Mouse (Mus musculus) forebrain, embryonic 14.5 days (tissue): ENCODE data around the gene Sec61a1. TPM values are rescaled to one million over a fixed set of nuclear protein-coding genes. Genes with fewer than 3 reads are reported as not detected.

Source experiments
- ATAC-seq: fragments of 200-750 bp; cut with Nextera tagmentation; 2 replicates; pipeline ENCODE4 v1.8.0; 2017; ENCODE audit warnings: mild to moderate bottlenecking, moderate library complexity
- DNase-seq: peaks from one replicate; pipeline ENCODE4 v3.0.0-alpha.2; 2015; ENCODE audit warnings: low spot score
- H3K27ac ChIP-seq: fragments of 300-500 bp; sonication (generic); 2 replicates; pipeline ENCODE4 v1.5.1; 2014; ENCODE audit warnings: low read depth, mild to moderate bottlenecking, control low read depth, low read length, moderate library complexity
- H3K27me3 ChIP-seq: fragments of 300-500 bp; sonication (generic); replicated peaks from 2 replicates; pipeline ENCODE4 v1.6.1; 2014; ENCODE audit warnings: low read length, control low read depth, mixed read lengths; ENCODE audit not compliant: control insufficient read depth, insufficient read depth
- H3K36me3 ChIP-seq: fragments of 300-500 bp; sonication (generic); 2 replicates; pipeline ENCODE4 v1.6.1; 2014; ENCODE audit warnings: low read length, control low read depth; ENCODE audit not compliant: control insufficient read depth, insufficient read depth
- H3K4me1 ChIP-seq: fragments of 300-500 bp; sonication (generic); 2 replicates; pipeline ENCODE4 v1.6.1; 2014; ENCODE audit warnings: antibody characterized with exemption, low read length, control low read depth; ENCODE audit not compliant: control insufficient read depth, insufficient read depth
- H3K4me2 ChIP-seq: fragments of 300-500 bp; sonication (generic); 2 replicates; pipeline ENCODE4 v1.6.1; 2014; ENCODE audit warnings: mild to moderate bottlenecking, control low read depth, low read length
- H3K4me3 ChIP-seq: fragments of 300-500 bp; sonication (generic); 2 replicates; pipeline ENCODE4 v1.5.1; 2014; ENCODE audit warnings: low read depth, low read length, control low read depth
- H3K9ac ChIP-seq: fragments of 300-500 bp; sonication (generic); 2 replicates; pipeline ENCODE4 v1.6.1; 2014; ENCODE audit warnings: mild to moderate bottlenecking, low read length, control low read depth, moderate library complexity
- H3K9me3 ChIP-seq: fragments of 300-500 bp; sonication (generic); replicated peaks from 2 replicates; pipeline ENCODE4 v1.6.1; 2016; ENCODE audit warnings: low read length, control low read depth, mixed read lengths; ENCODE audit not compliant: control insufficient read depth
- WGBS: fragments of 180-500 bp; shearing (Covaris S2); extraction: QIAGEN DNeasy Blood & Tissue Kit; methylation state at CpG from one replicate; pipeline ENCODE4 v1.1.7; 2014; 5-methylcytosine and 5-hydroxymethylcytosine counted together
- polyA plus RNA-seq: library from polyadenylated mRNA; unstranded; fragments of >200 nt; fragmentation: Nextera tagmentation; extraction: Ambion mirVana; gene quantifications from 2 replicates; pipeline ENCODE4 v1.2.1, GENCODE M21; 2014

Sec61a1 gene
- polyA plus RNA-seq, 1 experiment from 2014 or later, result 131 TPM

DNA sequence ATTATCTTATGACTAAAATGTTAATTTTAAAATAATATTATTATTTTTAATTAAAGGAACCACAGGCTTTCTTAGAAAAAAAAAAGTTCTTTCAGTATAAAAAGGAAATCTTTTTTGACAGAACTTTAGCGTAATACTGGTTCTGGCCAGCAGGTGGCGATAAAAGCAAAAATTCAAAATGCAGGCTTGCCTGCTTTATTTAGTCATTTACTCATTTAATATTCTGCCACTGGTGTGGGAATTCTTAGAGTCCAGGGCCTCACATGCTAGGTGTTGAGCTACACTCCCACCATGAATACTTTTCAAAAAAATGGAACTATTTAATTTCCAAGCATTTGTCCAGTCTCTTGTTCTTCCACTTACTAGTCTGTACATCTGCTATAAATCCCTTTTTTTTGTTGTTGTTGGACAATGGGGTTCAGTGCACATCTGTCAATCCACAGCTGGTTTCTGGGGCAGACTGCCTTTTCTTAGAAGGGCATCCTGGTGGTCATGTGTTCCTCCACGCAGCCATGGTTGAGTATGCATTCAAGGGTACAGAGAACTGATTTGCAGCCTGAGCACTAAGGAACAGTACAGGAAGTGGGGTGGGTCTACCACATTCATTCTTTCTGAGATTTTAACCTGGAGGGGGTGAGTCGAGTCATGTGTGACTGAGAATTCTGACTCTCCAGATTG is 30.6 kb upstream of the Sec61a1 start:
- peak; percentile 52; the same call in 1 of the 2 replicates for ATAC-seq
- no peaks in the 10 kb centered on the region for H3K9me3 ChIP-seq
- no peak overlapping the region; the same call in 1 of the 2 replicates for H3K9ac ChIP-seq
- no peak overlapping the region for H3K4me3 ChIP-seq
- no peaks in the 10 kb centered on the region for H3K36me3 ChIP-seq
- no peak overlapping the region for H3K27ac ChIP-seq
- H3K27me3 ChIP-seq, result peaks cover 13% of the 10 kb centered on the region; the same call in 1 of the 2 replicates
- no peaks in the 10 kb centered on the region for H3K4me1 ChIP-seq
- WGBS, result 35% methylated on average over 4 of the region's 4 CpGs
- H3K4me2 ChIP-seq, result no peak overlapping the region
- DNase-seq, result peak; percentile 82

DNA sequence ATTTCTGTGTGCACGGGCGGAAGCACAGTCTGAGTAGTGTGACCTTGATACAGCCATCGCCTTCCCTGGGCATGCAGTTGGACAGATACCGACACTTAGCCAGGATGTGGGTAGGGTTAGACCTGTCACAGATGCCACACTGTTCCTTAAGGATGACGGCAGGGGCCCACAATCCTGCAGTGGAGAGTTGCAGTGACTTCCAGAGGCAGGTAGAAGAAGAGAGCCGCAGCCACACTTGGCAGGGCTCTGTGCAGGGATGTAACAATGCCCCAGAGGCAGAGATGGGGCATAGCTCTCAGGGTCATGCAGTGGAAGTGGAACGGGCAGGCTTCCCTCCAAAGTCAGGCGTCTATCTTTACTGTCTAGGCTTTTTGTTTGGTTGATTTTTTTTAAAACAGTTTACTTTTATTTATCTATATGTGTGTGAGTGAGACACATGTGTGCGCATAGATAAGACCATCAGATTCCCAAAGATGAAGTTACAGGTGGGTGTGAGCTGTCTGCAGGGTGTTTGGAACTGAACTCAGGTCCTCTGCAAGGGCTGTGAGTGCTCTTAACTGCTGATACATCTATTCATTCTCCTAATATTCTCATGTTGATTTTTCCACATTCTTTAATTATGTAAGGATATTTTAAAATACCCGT is 29.8 kb upstream of the Sec61a1 start:
- Histone ChIP-seq H3K27ac (no peak overlapping the region), H3K9ac (no peak overlapping the region), H3K4me3 (no peak overlapping the region), H3K4me1 (no peaks in the 10 kb centered on the region), H3K27me3 (peaks cover 13% of the 10 kb centered on the region; the same call in 1 of the 2 replicates), H3K9me3 (no peaks in the 10 kb centered on the region), H3K36me3 (no peaks in the 10 kb centered on the region), H3K4me2 (no peak overlapping the region)
- DNase-seq, result no peak
- WGBS, result 85% methylated on average over 10 of the region's 10 CpGs
- ATAC-seq, result no peak

DNA sequence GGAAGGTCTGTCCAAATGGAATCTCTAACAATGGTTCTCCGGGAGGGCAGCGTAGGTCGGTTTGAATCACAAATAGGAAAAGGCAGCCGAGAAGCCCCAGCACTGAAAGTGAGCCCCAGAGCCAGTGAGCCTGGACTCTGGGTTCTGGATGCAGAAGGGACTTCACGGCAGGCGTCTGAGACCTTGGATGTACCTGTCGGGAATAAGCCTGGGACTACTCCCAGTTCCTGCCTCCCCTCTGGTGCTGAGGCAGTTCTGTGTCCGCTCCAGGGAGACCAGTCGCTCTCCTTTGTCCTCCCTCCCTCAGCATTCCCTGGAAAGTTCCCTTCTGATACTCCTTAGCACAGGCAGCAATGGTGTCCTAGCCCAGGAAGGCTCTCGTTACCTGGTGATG is 26.7 kb upstream of the Sec61a1 start:
- DNase-seq (no peak), ATAC-seq (no peak)
- WGBS, result 14% methylated on average over 10 of the region's 10 CpGs
- Histone ChIP-seq H3K27me3 (peaks cover 13% of the 10 kb centered on the region; the same call in 1 of the 2 replicates), H3K36me3 (no peaks in the 10 kb centered on the region), H3K9me3 (no peaks in the 10 kb centered on the region), H3K9ac (no peak overlapping the region), H3K27ac (no peak overlapping the region), H3K4me3 (no peak overlapping the region), H3K4me2 (no peak overlapping the region), H3K4me1 (no peaks in the 10 kb centered on the region)

DNA sequence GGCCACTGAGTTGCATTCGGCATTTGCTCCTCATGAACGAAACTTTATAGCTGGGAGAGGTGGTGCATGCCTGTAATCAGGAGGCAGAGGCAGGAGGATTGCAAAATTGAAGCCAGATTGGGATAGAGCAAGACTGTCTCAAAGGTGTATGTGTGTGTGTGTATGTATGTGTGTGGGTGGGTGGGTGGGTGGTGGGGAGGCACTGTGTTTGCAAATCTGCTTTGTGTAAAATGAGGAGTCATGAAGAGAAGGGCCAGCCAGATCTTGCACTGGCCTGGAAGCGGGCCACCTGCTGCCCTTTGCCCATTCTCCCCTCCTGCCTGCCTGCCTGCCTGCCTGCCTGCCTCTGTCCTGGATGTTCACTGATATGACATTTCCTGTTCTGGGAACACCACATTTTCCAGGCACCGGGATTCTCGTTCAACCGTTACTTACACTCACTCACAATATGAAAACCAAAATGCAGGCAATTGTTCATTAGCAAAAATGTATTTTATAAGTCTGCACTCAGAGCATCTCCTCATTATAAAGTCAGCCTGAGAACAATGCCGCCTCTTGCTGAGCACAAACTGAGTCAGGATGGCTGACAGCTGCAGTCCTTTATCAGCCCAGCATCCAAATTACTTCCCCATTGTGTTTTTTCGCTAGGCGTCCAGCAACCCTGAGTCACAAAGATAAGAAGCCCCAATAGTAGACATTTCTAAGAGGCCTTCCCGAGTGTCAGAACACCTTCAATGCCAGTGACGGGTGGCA is 26.1 kb upstream of the Sec61a1 start:
- no peak for ATAC-seq
- no peak overlapping the region for H3K4me2 ChIP-seq
- no peaks in the 10 kb centered on the region for H3K36me3 ChIP-seq
- no peaks in the 10 kb centered on the region for H3K4me1 ChIP-seq
- no peaks in the 10 kb centered on the region for H3K9me3 ChIP-seq
- H3K4me3 ChIP-seq, result no peak overlapping the region
- DNase-seq, result peak; percentile 17
- no peak overlapping the region for H3K9ac ChIP-seq
- H3K27me3 ChIP-seq, result peaks cover 13% of the 10 kb centered on the region; the same call in 1 of the 2 replicates
- H3K27ac ChIP-seq, result 0 out of 2 replicates have a peak overlapping the region, but pooled peaks have one; percentile 33
- WGBS, result 29% methylated on average over 11 of the region's 11 CpGs

DNA sequence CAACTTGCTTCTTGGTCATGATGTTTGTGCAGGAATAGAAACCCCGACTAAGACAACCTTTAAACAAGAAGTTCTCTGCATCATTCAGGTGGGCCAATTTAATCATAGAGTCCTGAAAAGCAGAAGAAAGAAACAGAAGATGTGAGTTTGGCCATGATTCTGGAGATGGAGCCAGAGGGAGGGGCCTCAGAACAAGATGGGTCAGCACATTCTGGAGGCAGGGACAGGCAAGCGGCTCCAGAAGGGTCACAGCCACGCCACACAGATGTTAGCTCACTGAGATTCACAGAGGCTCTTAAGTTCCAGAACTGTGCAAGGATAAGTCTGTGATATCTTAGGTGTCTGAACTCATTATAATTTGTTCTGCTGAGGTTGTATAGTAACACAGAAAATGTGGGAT is 25.5 kb upstream of the Sec61a1 start:
- Histone ChIP-seq H3K9me3 (no peaks in the 10 kb centered on the region), H3K4me2 (no peak overlapping the region), H3K9ac (no peak overlapping the region), H3K4me3 (no peak overlapping the region), H3K27me3 (peaks cover 13% of the 10 kb centered on the region; the same call in 1 of the 2 replicates), H3K27ac (no peak overlapping the region), H3K36me3 (no peaks in the 10 kb centered on the region), H3K4me1 (no peaks in the 10 kb centered on the region)
- DNase-seq (no peak), ATAC-seq (no peak)
- 85% methylated on average over 3 of the region's 3 CpGs for WGBS

DNA sequence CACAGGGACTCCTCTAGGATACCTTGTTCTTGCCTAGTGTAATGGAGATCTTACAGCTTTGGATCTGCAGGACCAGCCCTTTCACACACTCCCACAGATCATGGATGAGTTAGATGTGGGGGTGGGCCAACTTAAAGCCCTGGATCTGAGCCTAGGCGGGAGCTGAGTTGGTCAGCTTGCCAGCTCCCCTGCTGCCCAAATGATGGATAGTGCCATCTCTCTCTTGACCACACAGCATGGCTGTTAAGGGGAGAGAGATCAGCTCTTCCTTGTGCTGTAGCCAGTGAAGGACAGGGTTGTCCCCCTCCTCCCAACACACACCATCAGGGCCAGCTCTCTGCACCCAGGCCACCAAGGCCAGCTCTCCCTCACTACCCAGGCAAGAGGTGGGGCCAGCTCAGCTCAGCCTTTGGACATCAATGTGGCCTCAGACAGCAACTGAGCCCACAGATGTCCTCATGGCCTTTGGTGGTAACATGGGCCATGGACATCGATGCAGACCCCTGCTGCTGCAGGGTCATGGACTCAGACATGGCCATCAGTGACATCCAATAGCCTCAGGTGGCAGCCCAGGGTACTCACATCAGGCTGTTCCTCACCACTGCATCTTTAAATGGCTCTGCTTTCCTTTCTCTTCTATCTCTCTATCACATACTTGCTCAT is 21.5 kb upstream of the Sec61a1 start:
- 78% methylated on average over 2 of the region's 2 CpGs for WGBS
- ATAC-seq, result no peak

DNA sequence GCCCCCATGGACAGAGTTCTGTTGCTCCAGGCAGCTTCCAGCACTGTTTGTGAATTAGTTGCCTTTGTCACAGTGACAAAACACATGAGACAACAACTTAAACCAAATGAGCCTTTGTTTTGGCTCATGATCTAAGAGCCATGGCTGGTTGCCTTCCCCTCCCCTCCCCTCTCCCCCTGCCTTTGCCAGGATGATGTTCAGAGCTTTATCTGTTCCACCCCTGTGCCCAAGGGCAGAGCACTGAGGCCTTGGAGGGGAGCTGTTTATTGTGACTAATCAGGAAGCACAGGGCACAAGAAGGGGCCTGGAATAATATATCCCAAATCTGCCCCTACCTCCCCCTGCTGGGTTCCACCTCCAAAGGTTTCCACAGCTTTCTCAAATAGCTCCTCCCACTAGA is 11.6 kb upstream of the Sec61a1 start:
- Histone ChIP-seq H3K4me2 (no peak overlapping the region), H3K4me3 (no peak overlapping the region), H3K9ac (no peak overlapping the region), H3K36me3 (no peaks in the 10 kb centered on the region), H3K4me1 (no peaks in the 10 kb centered on the region), H3K27ac (no peak overlapping the region), H3K27me3 (no peaks in the 10 kb centered on the region), H3K9me3 (no peaks in the 10 kb centered on the region)
- ATAC-seq, result no peak
- no peak for DNase-seq

More for the DNA sequence above, 21.5 kb upstream of the Sec61a1 start:
- Histone ChIP-seq H3K9me3 (no peaks in the 10 kb centered on the region), H3K36me3 (no peaks in the 10 kb centered on the region), H3K9ac (no peak overlapping the region), H3K27me3 (no peaks in the 10 kb centered on the region), H3K4me1 (no peaks in the 10 kb centered on the region), H3K4me2 (no peak overlapping the region), H3K27ac (no peak overlapping the region), H3K4me3 (no peak overlapping the region)
- no peak for DNase-seq

DNA sequence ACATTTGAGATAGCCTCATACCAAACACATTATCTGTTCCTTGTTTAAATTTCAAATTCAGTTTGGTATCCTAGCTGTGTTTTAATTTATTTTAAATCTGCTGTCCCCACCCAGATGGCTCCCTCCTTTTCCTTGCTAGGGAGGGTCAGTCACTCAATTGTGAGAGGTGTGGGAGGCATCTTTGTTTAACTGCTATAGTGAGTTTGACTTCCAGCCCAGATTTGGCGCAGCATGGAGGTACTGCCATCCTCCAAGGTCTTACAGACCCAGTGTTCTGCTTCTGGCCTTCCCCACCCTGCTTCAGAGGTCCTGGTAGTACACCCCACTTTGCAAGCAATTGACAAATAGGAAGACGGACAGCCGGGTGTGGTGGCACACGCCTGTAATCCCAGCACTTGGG is 5.4 kb upstream of the Sec61a1 start:
- H3K4me1 ChIP-seq, result peaks cover 3% of the 10 kb centered on the region; the same call in 1 of the 2 replicates
- DNase-seq, result no peak
- no peak for ATAC-seq
- H3K36me3 ChIP-seq, result no peaks in the 10 kb centered on the region
- H3K9me3 ChIP-seq, result no peaks in the 10 kb centered on the region
- H3K4me3 ChIP-seq, result no peak overlapping the region
- H3K9ac ChIP-seq, result no peak overlapping the region
- no peaks in the 10 kb centered on the region for H3K27me3 ChIP-seq
- WGBS, result 90% methylated on average over 4 of the region's 4 CpGs
- H3K4me2 ChIP-seq, result no peak overlapping the region
- H3K27ac ChIP-seq, result no peak overlapping the region
